Mouse (Mus musculus) kidney, adult 2 months (tissue): ENCODE data around the gene Pde4d.

ENCODE experiments used
- CTCF ChIP-seq: fragments of 200-500 bp; conservative IDR thresholded peaks from 2 replicates; pipeline ENCODE4 v1.5.1; 2011; ENCODE audit warnings: low read depth, mild to moderate bottlenecking, control low read depth, low read length, moderate library complexity, mixed read lengths; ENCODE audit not compliant: insufficient read depth, insufficient read length
- POLR2A ChIP-seq: fragments of 200-500 bp; IDR thresholded peaks from one replicate; pipeline ENCODE4 v1.6.1; 2011; ENCODE audit warnings: low read depth, low read length, control low read depth

DNA sequence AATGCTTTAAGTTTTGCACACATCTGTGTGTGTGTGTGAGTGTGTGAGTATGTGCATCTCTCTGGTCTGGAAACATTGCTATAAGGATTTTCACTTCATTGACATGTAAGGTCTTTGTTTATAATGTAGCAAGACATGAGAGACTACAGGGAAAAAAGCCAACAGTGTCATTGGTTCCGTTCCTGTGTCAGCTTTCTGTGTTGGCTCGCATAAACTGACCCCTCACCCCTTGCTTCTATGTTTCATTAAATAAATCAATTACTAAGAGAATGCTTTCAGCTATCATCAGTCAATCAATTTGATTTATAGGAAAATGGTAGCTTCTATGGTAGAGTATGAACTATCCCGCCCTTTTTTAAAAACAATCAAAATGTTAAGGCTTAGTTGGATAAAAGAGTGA lies 1458.6 kb downstream of the Pde4d start:
- TF ChIP-seq CTCF (no peak), POLR2A (no peak)
